8 mouse cellular contexts compared by ENCODE assay signal in genomic region chr12:87266108-87266826, GRCm38 (mm10). TPM values are rescaled to one million over a fixed set of nuclear protein-coding genes. Genes with fewer than 3 reads are reported as not detected.
DNase-seq lines count a peak whose midpoint lies in the region; ATAC-seq and TF ChIP-seq lines count a peak whose summit lies in the region.

Vipas39 (minus strand) TSS chr12:87266256.
Ahsa1 (plus strand) TSS chr12:87266479.

- peaks cover 25% of the 10 kb centered on the region for H3K4me1 ChIP-seq in bone marrow macrophage, adult 2 months (ENCODE audit: control insufficient read depth, insufficient read depth, low read length)
- peaks cover 5% of the 10 kb centered on the region; the same call in 1 of the 2 replicates for H3K4me1 ChIP-seq in embryonic fibroblast, embryonic 13.5 days (ENCODE audit: control insufficient read depth, insufficient read depth, low read length)
- H3K4me1 ChIP-seq in kidney, embryonic 14.5 days (ENCODE audit: control insufficient read depth, insufficient read depth, low read length) = peaks cover 8% of the 10 kb centered on the region
- H3K4me1 ChIP-seq in limb, embryonic 15.5 days = peaks cover 8% of the 10 kb centered on the region

- H3K9me3 ChIP-seq in kidney, embryonic 14.5 days (ENCODE audit: control insufficient read depth, low read length) = no peaks in the 10 kb centered on the region
- no peaks in the 10 kb centered on the region for H3K9me3 ChIP-seq in limb, embryonic 15.5 days

- TF ChIP-seq POLR2A in bone marrow macrophage, adult 2 months (IDR thresholded peaks at IDR 0.05; ENCODE audit: borderline replicate concordance, low read depth, low read length) = peak; percentile 25; the same call in 1 of the 2 replicates
- TF ChIP-seq POLR2A in embryonic fibroblast, embryonic 13.5 days (IDR thresholded peaks at IDR 0.05; ENCODE audit: low read depth, low read length) = peak; percentile 97

- no peak for TF ChIP-seq CTCF in bone marrow macrophage, adult 2 months (IDR thresholded peaks at IDR 0.05; ENCODE audit: low read depth, low read length)
- no peak for TF ChIP-seq CTCF in embryonic fibroblast, embryonic 13.5 days (IDR thresholded peaks at IDR 0.05; ENCODE audit: borderline replicate concordance, insufficient read depth, low read length)

- under 1% methylated on average over 31 of the region's 31 CpGs for WGBS in kidney, embryonic 14.5 days
- WGBS in limb, embryonic 15.5 days = under 1% methylated on average over 31 of the region's 31 CpGs

- peak; percentile 96 for ATAC-seq in kidney, embryonic 14.5 days (ENCODE audit: low FRiP score, low TSS enrichment)
- ATAC-seq in limb, embryonic 15.5 days (ENCODE audit: insufficient number of reproducible peaks, low FRiP score, low TSS enrichment, low read depth) = peak; percentile 96

- peak within 1 kb of the TSS; percentile 90 for H3K4me3 ChIP-seq in bone marrow macrophage, adult 2 months (ENCODE audit: insufficient read depth, low read length)
- H3K4me3 ChIP-seq in embryonic fibroblast, embryonic 13.5 days (ENCODE audit: insufficient read depth, low read length) = peak within 1 kb of the TSS; percentile 77
- peak within 1 kb of the TSS; percentile 92 for H3K4me3 ChIP-seq in kidney, embryonic 14.5 days (ENCODE audit: low read length)
- peak within 1 kb of the TSS; percentile 69 for H3K4me3 ChIP-seq in limb, embryonic 15.5 days

- peak within 1 kb of the TSS; percentile 89 for H3K27ac ChIP-seq in bone marrow macrophage, adult 2 months (ENCODE audit: insufficient read depth, low read depth, low read length)
- H3K27ac ChIP-seq in embryonic fibroblast, embryonic 13.5 days (ENCODE audit: insufficient read depth, low read length) = peak within 1 kb of the TSS; percentile 86
- H3K27ac ChIP-seq in kidney, embryonic 14.5 days (ENCODE audit: low read depth, low read length) = peak within 1 kb of the TSS; percentile 84
- H3K27ac ChIP-seq in limb, embryonic 15.5 days = peak within 1 kb of the TSS; percentile 90

- DNase-seq in B cell, adult 2 months = peak; percentile 88
- peak; percentile 93 to 96 for DNase-seq in heart, adult 9 months (ENCODE audit: low spot score in 2 of 2)
- DNase-seq in monocyte, adult 2 months (ENCODE audit: low read depth in 1 of 2, low spot score in 2 of 2) = peak; percentile 74 to 81
- DNase-seq in spleen, postnatal 36 days (ENCODE audit: low spot score in 2 of 2) = peak; percentile 91 to 95

- peak within 1 kb of the TSS; percentile 87 for H3K9ac ChIP-seq in kidney, embryonic 14.5 days (ENCODE audit: low read depth, low read length)
- peak within 1 kb of the TSS; percentile 71 for H3K9ac ChIP-seq in limb, embryonic 15.5 days

- peak within 1 kb of the TSS; percentile 78 for H3K4me2 ChIP-seq in kidney, embryonic 14.5 days (replicated peaks; ENCODE audit: low read depth, low read length)
- peak within 1 kb of the TSS; percentile 83 for H3K4me2 ChIP-seq in limb, embryonic 15.5 days

- H3K36me3 ChIP-seq in kidney, embryonic 14.5 days (ENCODE audit: control insufficient read depth, insufficient read depth, low read length) = peaks cover 53% of the 10 kb centered on the region
- H3K36me3 ChIP-seq in limb, embryonic 15.5 days = peaks cover 46% of the 10 kb centered on the region

- no peaks in the 10 kb centered on the region for H3K27me3 ChIP-seq in kidney, embryonic 14.5 days (ENCODE audit: control insufficient read depth, insufficient read depth, low read length)
- H3K27me3 ChIP-seq in limb, embryonic 15.5 days = no peaks in the 10 kb centered on the region

RNA-seq across cellular contexts. Expression of gene Vipas39, which starts in this region (rescaled TPM):
- 87.0 and 97.7 TPM in 2 replicates for polyA plus RNA-seq in bone marrow macrophage, adult 2 months (2012; ENCODE audit: insufficient read depth, insufficient read length, missing spikeins)
- 29.3 and 30.4 TPM in 2 replicates for polyA plus RNA-seq in embryonic fibroblast, embryonic 13.5 days (2011; ENCODE audit: insufficient read length, low read depth, missing spikeins)
- polyA plus RNA-seq in kidney, embryonic 14.5 days (2014; fragmentation: Nextera tagmentation; extraction: Ambion mirVana) = 42.9 and 50.7 TPM in 2 replicates
- 42.2 and 42.5 TPM in 2 replicates for polyA plus RNA-seq in limb, embryonic 15.5 days (2015; fragmentation: Nextera tagmentation; extraction: Ambion mirVana)

RNA-seq across cellular contexts. Expression of gene Ahsa1, which starts in this region (rescaled TPM):
- polyA plus RNA-seq in bone marrow macrophage, adult 2 months (2012; ENCODE audit: insufficient read depth, insufficient read length, missing spikeins) = 117 and 124 TPM in 2 replicates
- 112 and 116 TPM in 2 replicates for polyA plus RNA-seq in embryonic fibroblast, embryonic 13.5 days (2011; ENCODE audit: insufficient read length, low read depth, missing spikeins)
- 203 and 219 TPM in 2 replicates for polyA plus RNA-seq in kidney, embryonic 14.5 days (2014; fragmentation: Nextera tagmentation; extraction: Ambion mirVana)
- polyA plus RNA-seq in limb, embryonic 15.5 days (2015; fragmentation: Nextera tagmentation; extraction: Ambion mirVana) = 205 and 215 TPM in 2 replicates

Comparison
In these comparisons a context has a peak if more than half of its experiments do, and no peak if none do; other contexts are left out.
1. Peak in every context shown above with its lines: DNase-seq, ATAC-seq, H3K4me3 ChIP-seq and H3K27ac ChIP-seq.